Mouse (Mus musculus) adrenal gland, postnatal 14 days (tissue): Measurements from ENCODE around the gene Psat1. TPM values are rescaled to one million over a fixed set of nuclear protein-coding genes. Genes with fewer than 3 reads are reported as not detected.

Experiments
- DNase-seq: peaks from one replicate; pipeline ENCODE4 v3.0.0; 2021; ENCODE audit warnings: mixed read lengths
- total RNA-seq: library from RNA; stranded (reverse); gene quantifications from 2 replicates; pipeline ENCODE4 v1.2.3, GENCODE M21; 2021

Gene Psat1
- total RNA-seq, 1 experiment from 2014 or later: 129 TPM

DNA sequence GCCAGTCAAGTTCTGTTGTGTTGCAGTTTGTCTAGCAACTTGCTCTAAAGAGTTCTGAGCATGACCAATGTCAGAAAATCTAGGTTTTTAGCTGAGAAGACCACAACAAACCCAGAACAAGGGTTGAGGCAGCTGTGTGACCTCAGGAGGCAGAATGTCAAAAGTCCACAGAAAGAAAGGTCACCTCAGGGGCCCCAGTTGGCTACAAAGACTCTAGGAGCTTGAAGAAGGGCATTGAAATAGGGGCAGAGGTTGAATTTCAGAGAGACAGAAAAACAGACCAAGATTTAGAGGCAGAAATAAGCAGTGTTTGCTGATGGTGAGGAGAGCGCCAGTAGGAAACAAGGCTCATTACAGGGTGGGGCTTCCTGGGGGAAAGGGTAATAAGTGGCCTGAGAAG is 81.0 kb downstream of the Psat1 start:
- DNase-seq: no peak

DNA sequence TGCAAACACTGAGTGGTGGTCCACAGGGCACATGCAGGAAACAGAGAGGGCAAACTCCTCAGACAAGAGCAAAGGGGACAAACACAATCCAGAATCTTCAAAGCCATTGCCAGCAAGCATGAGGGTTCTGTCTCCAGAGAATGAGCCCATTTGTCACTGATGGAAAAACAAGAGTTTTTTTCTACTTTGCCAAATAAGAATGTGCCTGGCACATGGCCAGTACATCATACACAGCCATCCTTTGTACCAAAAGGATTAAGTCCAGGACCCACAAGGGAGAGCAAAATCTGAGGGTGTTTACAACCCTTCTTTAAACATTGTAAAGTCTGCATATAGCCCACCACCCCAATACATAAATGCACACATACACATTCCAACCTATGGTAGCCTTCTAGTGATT is 81.7 kb downstream of the Psat1 start:
- no peak for DNase-seq

- DNase-seq: no peak
Measured at GRCm38 (mm10) chr19:15864129-15864528, 83.0 kb downstream of the Psat1 start.

GRCm38 (mm10) chr19:15855379-15855778 is 91.8 kb downstream of the Psat1 start:
- no peak for DNase-seq

Other genes starting within 250 kb of the Psat1 start
- 11.1 and 11.9 TPM in 2 replicates for gene Cep78, start 37.7 kb upstream of the Psat1 start, total RNA-seq
- gene Gnaq, start 185.5 kb upstream of the Psat1 start, total RNA-seq: 57.7 and 62.5 TPM in 2 replicates